Mouse (Mus musculus): Measurements from ENCODE around the gene Sfn. TPM values are rescaled to one million over a fixed set of nuclear protein-coding genes. Genes with fewer than 3 reads are reported as not detected.

The Sfn gene
- polyA plus RNA-seq, 1 experiment from 2014 or later: 1.4 TPM

- no peaks in the 10 kb centered on the region for H3K9me3 ChIP-seq (replicated peaks)
- no peak overlapping the region for H3K9ac ChIP-seq
- peaks cover 20% of the 10 kb centered on the region for H3K36me3 ChIP-seq
- no peak overlapping the region for H3K4me2 ChIP-seq
- H3K4me1 ChIP-seq (replicated peaks): peaks cover 16% of the 10 kb centered on the region
- H3K27me3 ChIP-seq (replicated peaks): no peaks in the 10 kb centered on the region
- WGBS: 53% methylated on average over 4 of the region's 4 CpGs
- no peak overlapping the region for H3K27ac ChIP-seq (ENCODE audit: poor library complexity, severe bottlenecking)
- no peak for ATAC-seq (ENCODE audit: insufficient number of reproducible peaks, low FRiP score)
- H3K4me3 ChIP-seq: no peak overlapping the region
These were observed 17.6 kb upstream of the Sfn start for GRCm38 (mm10) chr4:133619473-133620136.

GRCm38 (mm10) chr4:133617936-133618335, 16.0 kb upstream of the Sfn start:
- Histone ChIP-seq H3K4me2 (no peak overlapping the region), H3K27me3 (replicated peaks) (no peaks in the 10 kb centered on the region), H3K4me1 (replicated peaks) (peaks cover 16% of the 10 kb centered on the region), H3K36me3 (peaks cover 28% of the 10 kb centered on the region), H3K9me3 (replicated peaks) (0 out of 2 replicates have a peak, but pooled peaks cover under 1% of the 10 kb centered on the region), H3K4me3 (no peak overlapping the region), H3K9ac (no peak overlapping the region), H3K27ac (ENCODE audit: poor library complexity, severe bottlenecking) (no peak overlapping the region)
- ATAC-seq (ENCODE audit: insufficient number of reproducible peaks, low FRiP score): no peak
- WGBS: 91% methylated on average over 11 of the region's 11 CpGs

GRCm38 (mm10) chr4:133615416-133615815, 13.4 kb upstream of the Sfn start:
- H3K27ac ChIP-seq (ENCODE audit: poor library complexity, severe bottlenecking): no peak overlapping the region
- H3K36me3 ChIP-seq: peaks cover 46% of the 10 kb centered on the region

GRCm38 (mm10) chr4:133614274-133614761, 12.3 kb upstream of the Sfn start:
- H3K27me3 ChIP-seq (replicated peaks): no peaks in the 10 kb centered on the region
- no peak overlapping the region for H3K27ac ChIP-seq (ENCODE audit: poor library complexity, severe bottlenecking)
- H3K9ac ChIP-seq: no peak overlapping the region
- 83% methylated on average over 8 of the region's 8 CpGs for WGBS
- no peak overlapping the region for H3K4me2 ChIP-seq
- peaks cover 7% of the 10 kb centered on the region; the same call in 1 of the 2 replicates for H3K4me1 ChIP-seq (replicated peaks)
- no peak for ATAC-seq (ENCODE audit: insufficient number of reproducible peaks, low FRiP score)
- 0 out of 2 replicates have a peak, but pooled peaks cover 13% of the 10 kb centered on the region for H3K9me3 ChIP-seq (replicated peaks)
- peaks cover 46% of the 10 kb centered on the region for H3K36me3 ChIP-seq
- no peak overlapping the region for H3K4me3 ChIP-seq

More at GRCm38 (mm10) chr4:133615416-133615815, 13.4 kb upstream of the Sfn start:
- no peak for ATAC-seq (ENCODE audit: insufficient number of reproducible peaks, low FRiP score)
- Histone ChIP-seq H3K4me3 (no peak overlapping the region), H3K4me1 (replicated peaks) (peaks cover 12% of the 10 kb centered on the region), H3K27me3 (replicated peaks) (no peaks in the 10 kb centered on the region), H3K9ac (no peak overlapping the region), H3K9me3 (replicated peaks) (0 out of 2 replicates have a peak, but pooled peaks cover 13% of the 10 kb centered on the region), H3K4me2 (no peak overlapping the region)
- WGBS: 69% methylated on average over 10 of the region's 10 CpGs

- no peaks in the 10 kb centered on the region for H3K27me3 ChIP-seq (replicated peaks)
- no peak overlapping the region for H3K27ac ChIP-seq (ENCODE audit: poor library complexity, severe bottlenecking)
- no peak overlapping the region for H3K4me2 ChIP-seq
- H3K36me3 ChIP-seq: peaks cover 46% of the 10 kb centered on the region
- 0 out of 2 replicates have a peak, but pooled peaks cover 13% of the 10 kb centered on the region for H3K9me3 ChIP-seq (replicated peaks)
- no peak for ATAC-seq (ENCODE audit: insufficient number of reproducible peaks, low FRiP score)
- peaks cover 7% of the 10 kb centered on the region; the same call in 1 of the 2 replicates for H3K4me1 ChIP-seq (replicated peaks)
- no peak overlapping the region for H3K4me3 ChIP-seq
- WGBS: 81% methylated on average over 4 of the region's 4 CpGs
- H3K9ac ChIP-seq: no peak overlapping the region
These were observed 11.9 kb upstream of the Sfn start for GRCm38 (mm10) chr4:133613867-133614266.

GRCm38 (mm10) chr4:133613026-133613425, 11.1 kb upstream of the Sfn start:
- H3K4me3 ChIP-seq: no peak overlapping the region
- no peaks in the 10 kb centered on the region for H3K27me3 ChIP-seq (replicated peaks)
- peaks cover 7% of the 10 kb centered on the region; the same call in 1 of the 2 replicates for H3K4me1 ChIP-seq (replicated peaks)
- ATAC-seq (ENCODE audit: insufficient number of reproducible peaks, low FRiP score): no peak
- H3K27ac ChIP-seq (ENCODE audit: poor library complexity, severe bottlenecking): no peak overlapping the region
- no peak overlapping the region for H3K9ac ChIP-seq
- no peak overlapping the region for H3K4me2 ChIP-seq
- H3K9me3 ChIP-seq (replicated peaks): 0 out of 2 replicates have a peak, but pooled peaks cover 13% of the 10 kb centered on the region
- WGBS: 85% methylated on average over 8 of the region's 8 CpGs
- H3K36me3 ChIP-seq: peaks cover 53% of the 10 kb centered on the region

GRCm38 (mm10) chr4:133612416-133612815, 10.4 kb upstream of the Sfn start:
- ATAC-seq (ENCODE audit: insufficient number of reproducible peaks, low FRiP score): no peak
- 0 out of 2 replicates have a peak, but pooled peaks cover 13% of the 10 kb centered on the region for H3K9me3 ChIP-seq (replicated peaks)
- H3K4me3 ChIP-seq: no peak overlapping the region
- H3K4me1 ChIP-seq (replicated peaks): peaks cover 7% of the 10 kb centered on the region; the same call in 1 of the 2 replicates
- no peak overlapping the region for H3K4me2 ChIP-seq
- whole genome bisulfite sequencing: 94% methylated on average over 7 of the region's 7 CpGs
- H3K27ac ChIP-seq (ENCODE audit: poor library complexity, severe bottlenecking): no peak overlapping the region
- no peak overlapping the region for H3K9ac ChIP-seq
- peaks cover 53% of the 10 kb centered on the region for H3K36me3 ChIP-seq
- H3K27me3 ChIP-seq (replicated peaks): no peaks in the 10 kb centered on the region

GRCm38 (mm10) chr4:133611815-133612214, 9.8 kb upstream of the Sfn start:
- Histone ChIP-seq H3K4me2 (no peak overlapping the region), H3K4me3 (no peak overlapping the region), H3K27me3 (replicated peaks) (no peaks in the 10 kb centered on the region), H3K36me3 (peaks cover 58% of the 10 kb centered on the region), H3K27ac (ENCODE audit: poor library complexity, severe bottlenecking) (no peak overlapping the region), H3K9ac (no peak overlapping the region), H3K9me3 (replicated peaks) (0 out of 2 replicates have a peak, but pooled peaks cover 13% of the 10 kb centered on the region), H3K4me1 (replicated peaks) (peaks cover 7% of the 10 kb centered on the region; the same call in 1 of the 2 replicates)
- no peak for ATAC-seq (ENCODE audit: insufficient number of reproducible peaks, low FRiP score)
- 97% methylated on average over 5 of the region's 5 CpGs for WGBS

- ATAC-seq (ENCODE audit: insufficient number of reproducible peaks, low FRiP score): 0 out of 2 replicates have a peak, but pooled peaks have one; percentile 46
- H3K9me3 ChIP-seq (replicated peaks): 0 out of 2 replicates have a peak, but pooled peaks cover 13% of the 10 kb centered on the region
- H3K9ac ChIP-seq: no peak overlapping the region
- no peak overlapping the region for H3K4me3 ChIP-seq
- peaks cover 63% of the 10 kb centered on the region for H3K36me3 ChIP-seq
- no peaks in the 10 kb centered on the region for H3K27me3 ChIP-seq (replicated peaks)
- H3K4me2 ChIP-seq: no peak overlapping the region
- no peak overlapping the region for H3K27ac ChIP-seq (ENCODE audit: poor library complexity, severe bottlenecking)
- 16% methylated on average over 6 of the region's 6 CpGs for WGBS
- no peaks in the 10 kb centered on the region for H3K4me1 ChIP-seq (replicated peaks)
These were observed 7.8 kb upstream of the Sfn start for GRCm38 (mm10) chr4:133609719-133610118.

- H3K27me3 ChIP-seq (replicated peaks): peaks cover 19% of the 10 kb centered on the region
- 0 out of 2 replicates have a peak, but pooled peaks cover 7% of the 10 kb centered on the region for H3K9me3 ChIP-seq (replicated peaks)
- no peak overlapping the region for H3K27ac ChIP-seq (ENCODE audit: poor library complexity, severe bottlenecking)
- no peak overlapping the region for H3K4me3 ChIP-seq
- ATAC-seq (ENCODE audit: insufficient number of reproducible peaks, low FRiP score): no peak; the same call in 1 of the 2 replicates
- H3K9ac ChIP-seq: no peak overlapping the region
- WGBS: 80% methylated on average over 10 of the region's 10 CpGs
- no peak overlapping the region for H3K4me2 ChIP-seq
- peaks cover 54% of the 10 kb centered on the region for H3K36me3 ChIP-seq
- no peaks in the 10 kb centered on the region for H3K4me1 ChIP-seq (replicated peaks)
These were observed 5.3 kb upstream of the Sfn start for GRCm38 (mm10) chr4:133607284-133607683.

GRCm38 (mm10) chr4:133605330-133605729, 3.4 kb upstream of the Sfn start:
- WGBS: 56% methylated on average over 9 of the region's 9 CpGs
- Histone ChIP-seq H3K36me3 (peaks cover 40% of the 10 kb centered on the region), H3K4me1 (replicated peaks) (peaks cover 6% of the 10 kb centered on the region), H3K27me3 (replicated peaks) (peaks cover 36% of the 10 kb centered on the region), H3K27ac (ENCODE audit: poor library complexity, severe bottlenecking) (no peak overlapping the region), H3K9me3 (replicated peaks) (no peaks in the 10 kb centered on the region), H3K4me3 (no peak overlapping the region), H3K4me2 (no peak overlapping the region), H3K9ac (no peak overlapping the region)
- no peak for ATAC-seq (ENCODE audit: insufficient number of reproducible peaks, low FRiP score)

Measured in heart, embryonic 12.5 days (tissue).